Mouse (Mus musculus): ENCODE results near the gene Fggy.

- TF ChIP-seq CTCF (IDR thresholded peaks at IDR 0.05; ENCODE audit: extremely low read depth, insufficient read depth, insufficient read length, insufficient replicate concordance) (no peak), POLR2A (IDR thresholded peaks at IDR 0.05; ENCODE audit: low read depth, low read length) (no peak)
These were observed 44.5 kb downstream of the Fggy start for GRCm38 (mm10) chr4:95601776-95602175.
